Mouse (Mus musculus) layer of hippocampus, postnatal 10 days (tissue): Measurements from ENCODE around the gene Defb3. TPM values are rescaled to one million over a fixed set of nuclear protein-coding genes. Genes with fewer than 3 reads are reported as not detected.
"Not testable (repeated sequence)": the region's sequence is repeated elsewhere in the genome, so short reads cannot be mapped to it uniquely, and the experiment has no call there.

Experiments used
- DNase-seq, 2 experiments: peaks; one replicate each; pipeline ENCODE4 v3.0.0; 2021; ENCODE audit warnings: low spot score in 2 of 2
- long read RNA-seq: library from polyadenylated mRNA; stranded (forward); transcript quantifications from one replicate; pipeline ENCODE4 v2.0.0, GENCODE M21; 2023
- total RNA-seq, 2 experiments: library from RNA; stranded (reverse); gene quantifications; 2 replicates each; pipeline ENCODE4 v1.2.3; 2021

Gene Defb3
- total RNA-seq: not detected
- long read RNA-seq: 0 reads

- DNase-seq: not testable (repeated sequence)
Observed at GRCm38 (mm10) chr8:19293060-19293459, at the start of gene Defb3. Gene Defb3 (plus strand): TSS chr8:19293360.

GRCm38 (mm10) chr8:19247280-19247679 lies 45.9 kb upstream of the Defb3 start, which contains the start of gene Defb5:
Gene Defb5 (plus strand): TSS chr8:19247580.
- DNase-seq: no peak

- DNase-seq: no peak
Observed at GRCm38 (mm10) chr8:19258136-19258535, 35.0 kb upstream of the Defb3 start.

GRCm38 (mm10) chr8:19259667-19260066 lies 33.5 kb upstream of the Defb3 start:
- no peak for DNase-seq

- DNase-seq: not testable (repeated sequence)
Observed at GRCm38 (mm10) chr8:19298361-19298760, 5.2 kb downstream of the Defb3 start.

GRCm38 (mm10) chr8:19331836-19332235 lies 38.7 kb downstream of the Defb3 start:
- DNase-seq: peak; percentile 2 to 13

Other genes starting within 250 kb of the Defb3 start
- not detected for gene Defb39, start 228.6 kb upstream of the Defb3 start, total RNA-seq
- gene Defb12, start 178.5 kb upstream of the Defb3 start, total RNA-seq: not detected
- not detected for gene Defb34, start 169.6 kb upstream of the Defb3 start, total RNA-seq
- gene Gm45826, start 152.6 kb upstream of the Defb3 start, total RNA-seq: not detected
- not detected for gene Defb14, start 99.0 kb upstream of the Defb3 start, total RNA-seq
- gene Defb4, start 94.7 kb upstream of the Defb3 start, total RNA-seq: not detected
- not detected for gene Defb6, start 67.9 kb upstream of the Defb3 start, total RNA-seq
- gene Defb46, start 53.4 kb upstream of the Defb3 start, total RNA-seq: not detected
- not detected for gene Defb5, start 45.8 kb upstream of the Defb3 start, total RNA-seq
- gene Defb8, start 154.2 kb downstream of the Defb3 start, total RNA-seq: not detected
- gene Defb7, start 201.7 kb downstream of the Defb3 start, total RNA-seq: not detected